In the genomic region with DNA sequence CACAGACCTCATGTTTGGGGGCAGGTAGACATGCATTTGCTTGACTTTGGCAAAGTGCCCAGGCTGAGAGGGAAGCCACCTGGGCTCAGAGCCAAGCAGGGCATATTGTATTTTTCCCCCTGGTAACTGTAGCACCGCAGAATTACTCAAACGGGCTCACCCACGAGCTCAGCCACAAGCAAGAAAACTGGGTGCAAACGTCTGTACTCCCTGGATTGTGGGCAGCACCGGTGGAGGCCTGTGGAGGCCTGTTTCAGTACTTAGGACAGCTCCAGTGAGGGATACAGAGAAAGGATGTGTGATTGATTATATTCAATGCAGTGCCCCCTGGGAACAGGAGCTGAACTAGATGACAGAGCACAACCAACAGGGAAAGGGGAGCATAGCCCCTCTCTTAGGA, we compare ENCODE assay signal across 8 mouse cellular contexts.
A peak's percentile ranks its signal among the peaks of the same experiment; 100 is the strongest.
DNase-seq lines count a peak whose midpoint lies in the region; ATAC-seq lines count a peak whose summit lies in the region.
"Had no signal": no experiment of that assay in that cellular context is flagged by ENCODE, and none has a peak within 500 bp of the region (broad histone marks: within the 10 kb centered on the region; RNA-seq: fewer than 3 reads in every experiment).

No protein-coding gene starts in this region.

- H3K9ac ChIP-seq in embryonic facial prominence, embryonic 14.5 days (ENCODE audit: low read depth, low read length) = no peak overlapping the region
- no peak overlapping the region for H3K9ac ChIP-seq in limb, embryonic 15.5 days
- H3K9ac ChIP-seq: limb, embryonic 12.5 days had no signal

- no peak overlapping the region for H3K4me2 ChIP-seq in embryonic facial prominence, embryonic 14.5 days (ENCODE audit: low read depth, low read length)
- no peak overlapping the region for H3K4me2 ChIP-seq in limb, embryonic 15.5 days
- H3K4me2 ChIP-seq: limb, embryonic 12.5 days had no signal

- peak; percentile 80 for ATAC-seq in embryonic facial prominence, embryonic 14.5 days (ENCODE audit: low read depth)
- ATAC-seq in limb, embryonic 15.5 days (ENCODE audit: insufficient number of reproducible peaks, low FRiP score, low TSS enrichment, low read depth) = 0 out of 2 replicates have a peak, but pooled peaks have one; percentile 58

- H3K9me3 ChIP-seq in embryonic facial prominence, embryonic 14.5 days (ENCODE audit: control insufficient read depth, low read length) = no peaks in the 10 kb centered on the region
- H3K9me3 ChIP-seq in limb, embryonic 15.5 days = no peaks in the 10 kb centered on the region
- H3K9me3 ChIP-seq: limb, embryonic 12.5 days had no signal

- no peaks in the 10 kb centered on the region for H3K27me3 ChIP-seq in embryonic facial prominence, embryonic 14.5 days (replicated peaks; ENCODE audit: control insufficient read depth, insufficient read depth, low read length)
- no peaks in the 10 kb centered on the region for H3K27me3 ChIP-seq in limb, embryonic 15.5 days
- H3K27me3 ChIP-seq: limb, embryonic 12.5 days had no signal

- H3K4me3 ChIP-seq in embryonic facial prominence, embryonic 14.5 days (ENCODE audit: low read depth, low read length) = no peak overlapping the region
- H3K4me3 ChIP-seq in limb, embryonic 15.5 days = no peak overlapping the region
- H3K4me3 ChIP-seq: limb, embryonic 12.5 days had no signal

- H3K27ac ChIP-seq in embryonic facial prominence, embryonic 14.5 days (replicated peaks; ENCODE audit: low read depth, low read length) = no peak overlapping the region
- H3K27ac ChIP-seq in limb, embryonic 15.5 days = no peak overlapping the region
- H3K27ac ChIP-seq: limb, embryonic 12.5 days had no signal

- WGBS in embryonic facial prominence, embryonic 14.5 days = 6% methylated on average over 5 of the region's 5 CpGs
- WGBS in limb, embryonic 15.5 days = 11% methylated on average over 5 of the region's 5 CpGs

- DNase-seq in ovary, postnatal 14 days (ENCODE audit: low spot score) = peak; percentile 17
- no peak for DNase-seq in ovary, postnatal 10 days (ENCODE audit: low spot score)
- peak; percentile 81 for DNase-seq in embryonic facial prominence, embryonic 14.5 days (ENCODE audit: low spot score)
- peak; percentile 61 for DNase-seq in kidney, postnatal 10 days
- DNase-seq in thymus, postnatal 25 days = no peak
- DNase-seq in gastrocnemius, adult 8-10 months (ENCODE audit: low spot score in 2 of 2) = no peak

- no peaks in the 10 kb centered on the region for H3K36me3 ChIP-seq in embryonic facial prominence, embryonic 14.5 days (ENCODE audit: control insufficient read depth, insufficient read depth, low read length)
- no peaks in the 10 kb centered on the region for H3K36me3 ChIP-seq in limb, embryonic 15.5 days
- H3K36me3 ChIP-seq: limb, embryonic 12.5 days had no signal

- no peaks in the 10 kb centered on the region for H3K4me1 ChIP-seq in embryonic facial prominence, embryonic 14.5 days (ENCODE audit: control insufficient read depth, insufficient read depth, low read length)
- no peaks in the 10 kb centered on the region for H3K4me1 ChIP-seq in limb, embryonic 15.5 days
- H3K4me1 ChIP-seq: limb, embryonic 12.5 days had no signal

Comparison
In these comparisons a context has a peak if more than half of its experiments do, and no peak if none do; other contexts are left out.
1. DNase-seq: peak in ovary, postnatal 14 days (single experiment), embryonic facial prominence, embryonic 14.5 days (single experiment) and kidney, postnatal 10 days (single experiment); none in ovary, postnatal 10 days (single experiment), thymus, postnatal 25 days (single experiment) and gastrocnemius, adult 8-10 months (0 of 2).